Mouse (Mus musculus): ENCODE measurements at regions not wholly inside any gene's neighbourhood (a gene's known extent, or its start where the extent isn't known, plus 50 kb on each side); places are given as distances from the start of the nearest gene placed in this dataset.
A peak's percentile ranks its signal among the peaks of the same experiment; 100 is the strongest.

DNA sequence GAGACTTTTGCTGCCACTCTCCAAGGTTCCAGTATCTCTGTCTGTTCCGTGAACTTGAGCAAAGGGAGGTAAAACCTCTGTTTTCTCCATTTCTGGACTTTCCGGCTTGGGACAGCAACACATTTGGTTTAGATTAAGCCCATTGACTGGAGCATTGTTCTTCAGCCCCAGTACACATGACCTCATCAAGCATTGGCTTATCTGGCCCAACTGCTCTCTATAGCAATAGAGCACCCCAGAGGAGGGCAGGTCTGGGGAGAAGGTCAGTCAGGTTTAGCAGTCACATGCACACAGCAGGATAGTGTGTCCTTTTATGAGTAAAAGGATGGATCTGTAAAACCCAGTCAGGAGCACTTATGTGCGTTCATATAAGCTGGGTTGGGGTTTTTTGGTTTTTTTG is 268.1 kb upstream of the Mpped2 start:
- Histone ChIP-seq H3K4me2 (no peak overlapping the region), H3K9ac (no peak overlapping the region), H3K27me3 (replicated peaks) (no peaks in the 10 kb centered on the region), H3K4me3 (replicated peaks) (no peak overlapping the region), H3K27ac (no peak overlapping the region), H3K9me3 (no peaks in the 10 kb centered on the region), H3K36me3 (no peaks in the 10 kb centered on the region), H3K4me1 (no peaks in the 10 kb centered on the region)
- 78% methylated on average over 3 of the region's 3 CpGs for WGBS
- no peak for ATAC-seq (ENCODE audit: insufficient read depth, low FRiP score, low read depth)

DNA sequence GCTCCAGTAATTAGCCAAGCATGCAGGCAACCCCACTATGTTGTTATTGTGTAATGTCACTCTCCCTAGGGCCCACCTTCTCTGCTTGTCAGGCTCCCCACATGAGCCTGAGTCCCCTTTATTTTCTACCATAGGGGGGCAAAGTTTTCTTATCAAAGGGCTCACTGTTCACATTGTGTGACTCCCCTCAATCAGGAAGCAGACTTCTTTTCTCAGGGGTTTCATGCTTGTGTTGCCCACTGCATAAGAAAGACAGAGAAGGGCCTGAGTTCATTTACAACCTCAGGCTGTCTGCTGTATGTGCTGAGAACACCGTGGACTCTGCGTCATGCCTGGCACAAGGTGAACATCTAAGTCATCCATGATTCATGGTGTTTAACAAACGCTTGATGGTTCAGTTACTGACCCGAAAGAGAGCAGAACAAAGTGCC is 267.6 kb upstream of the Mpped2 start:
- no peak overlapping the region for H3K9ac ChIP-seq
- no peaks in the 10 kb centered on the region for H3K27me3 ChIP-seq (replicated peaks)
- no peaks in the 10 kb centered on the region for H3K36me3 ChIP-seq
- no peak overlapping the region for H3K4me3 ChIP-seq (replicated peaks)
- no peaks in the 10 kb centered on the region for H3K9me3 ChIP-seq
- H3K27ac ChIP-seq = no peak overlapping the region
- no peak for ATAC-seq (ENCODE audit: insufficient read depth, low FRiP score, low read depth)
- WGBS = 64% methylated on average over 4 of the region's 4 CpGs
- H3K4me2 ChIP-seq = no peak overlapping the region
- no peaks in the 10 kb centered on the region for H3K4me1 ChIP-seq

DNA sequence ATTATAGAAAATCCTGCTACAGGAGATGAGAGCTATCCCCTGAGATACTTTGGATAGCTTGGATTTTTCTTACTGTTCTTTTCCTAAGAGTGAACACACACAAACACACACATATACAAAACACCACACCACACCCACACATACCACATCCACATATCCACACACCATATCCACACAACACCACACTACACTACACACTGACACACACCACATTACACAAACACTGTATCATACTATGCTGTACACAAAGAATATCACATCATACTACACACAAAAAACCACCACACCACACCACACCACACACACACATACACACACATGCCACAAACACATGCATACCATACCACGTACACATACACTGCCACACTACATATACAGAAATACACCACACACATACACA is 267.1 kb upstream of the Mpped2 start:
- H3K27me3 ChIP-seq (replicated peaks) = no peaks in the 10 kb centered on the region
- 90% methylated on average over 1 of the region's 1 CpGs for WGBS
- H3K4me3 ChIP-seq (replicated peaks) = no peak overlapping the region
- ATAC-seq (ENCODE audit: insufficient read depth, low FRiP score, low read depth) = no peak
- H3K9me3 ChIP-seq = no peaks in the 10 kb centered on the region
- no peaks in the 10 kb centered on the region for H3K4me1 ChIP-seq
- no peaks in the 10 kb centered on the region for H3K36me3 ChIP-seq
- no peak overlapping the region for H3K9ac ChIP-seq
- no peak overlapping the region for H3K27ac ChIP-seq
- H3K4me2 ChIP-seq = no peak overlapping the region

DNA sequence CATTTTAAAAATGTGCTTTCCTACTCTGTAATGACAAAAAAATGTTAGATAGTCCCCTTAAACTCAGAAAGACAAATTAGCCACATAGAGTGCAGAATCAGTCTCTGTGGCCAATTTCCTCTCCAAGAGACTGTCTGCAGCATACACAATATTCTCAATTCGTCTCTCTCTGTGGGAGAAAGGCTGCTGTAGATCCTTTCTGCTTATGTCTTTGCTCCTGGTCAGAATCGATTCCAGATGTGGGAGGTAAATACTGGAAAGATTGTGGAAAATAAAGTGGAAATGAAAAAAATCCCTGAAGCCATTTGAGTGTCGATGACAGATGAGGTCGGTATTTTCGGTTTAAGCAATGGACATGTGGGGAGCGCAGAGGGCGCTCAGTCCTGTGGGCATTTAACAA is 265.8 kb upstream of the Mpped2 start:
- H3K9ac ChIP-seq = no peak overlapping the region

DNA sequence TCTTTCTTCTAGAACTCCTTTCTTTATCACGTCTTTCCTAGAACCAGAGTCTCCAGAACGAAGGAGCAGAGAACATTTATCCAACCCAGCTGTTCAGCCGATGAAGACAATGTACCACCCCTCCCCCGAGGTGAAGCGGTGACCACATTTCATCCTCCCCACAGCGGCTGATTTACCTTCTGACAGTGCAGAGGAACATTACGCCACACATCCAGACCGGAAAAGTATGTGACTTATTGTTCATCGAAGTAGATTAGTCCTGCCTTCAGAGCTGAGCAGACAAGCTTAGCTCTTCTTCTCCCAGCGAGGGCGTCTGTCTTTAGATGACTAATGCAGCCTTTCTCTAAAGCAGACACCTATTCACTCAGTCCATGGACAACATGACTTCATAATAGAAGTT is 264.2 kb upstream of the Mpped2 start:
- H3K9ac ChIP-seq = no peak overlapping the region
- H3K27ac ChIP-seq = no peak overlapping the region
- 25% methylated on average over 11 of the region's 11 CpGs for WGBS
- no peaks in the 10 kb centered on the region for H3K36me3 ChIP-seq
- no peak overlapping the region for H3K4me2 ChIP-seq
- no peaks in the 10 kb centered on the region for H3K27me3 ChIP-seq (replicated peaks)
- H3K4me1 ChIP-seq = no peaks in the 10 kb centered on the region
- H3K4me3 ChIP-seq (replicated peaks) = no peak overlapping the region
- ATAC-seq (ENCODE audit: insufficient read depth, low FRiP score, low read depth) = no peak
- no peaks in the 10 kb centered on the region for H3K9me3 ChIP-seq

More for the DNA sequence above, 265.8 kb upstream of the Mpped2 start:
- H3K36me3 ChIP-seq = no peaks in the 10 kb centered on the region
- no peak overlapping the region for H3K4me2 ChIP-seq
- 75% methylated on average over 7 of the region's 7 CpGs for WGBS
- no peak for ATAC-seq (ENCODE audit: insufficient read depth, low FRiP score, low read depth)
- no peaks in the 10 kb centered on the region for H3K4me1 ChIP-seq
- no peak overlapping the region for H3K4me3 ChIP-seq (replicated peaks)
- H3K27me3 ChIP-seq (replicated peaks) = no peaks in the 10 kb centered on the region
- no peak overlapping the region for H3K27ac ChIP-seq
- H3K9me3 ChIP-seq = no peaks in the 10 kb centered on the region

DNA sequence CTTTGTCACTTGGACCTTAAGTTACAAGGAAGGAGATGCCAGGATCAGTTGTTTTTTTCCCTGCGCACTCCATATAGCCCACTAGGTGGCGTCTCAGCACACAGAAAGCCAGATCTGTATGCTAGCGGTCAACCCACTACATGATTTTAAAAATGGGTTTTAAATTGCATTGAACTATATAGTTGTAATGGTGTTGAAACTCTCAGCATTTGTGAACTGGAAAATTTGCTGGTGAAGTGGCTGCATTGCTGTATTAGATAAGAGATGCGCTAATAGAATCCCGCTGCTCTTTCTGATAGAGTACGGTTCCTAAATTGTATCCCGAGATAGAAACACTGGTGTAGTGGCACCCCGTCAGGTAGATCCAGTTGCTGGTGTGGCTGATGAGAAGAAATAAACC is 261.9 kb upstream of the Mpped2 start:
- ATAC-seq (ENCODE audit: insufficient read depth, low FRiP score, low read depth) = no peak

DNA sequence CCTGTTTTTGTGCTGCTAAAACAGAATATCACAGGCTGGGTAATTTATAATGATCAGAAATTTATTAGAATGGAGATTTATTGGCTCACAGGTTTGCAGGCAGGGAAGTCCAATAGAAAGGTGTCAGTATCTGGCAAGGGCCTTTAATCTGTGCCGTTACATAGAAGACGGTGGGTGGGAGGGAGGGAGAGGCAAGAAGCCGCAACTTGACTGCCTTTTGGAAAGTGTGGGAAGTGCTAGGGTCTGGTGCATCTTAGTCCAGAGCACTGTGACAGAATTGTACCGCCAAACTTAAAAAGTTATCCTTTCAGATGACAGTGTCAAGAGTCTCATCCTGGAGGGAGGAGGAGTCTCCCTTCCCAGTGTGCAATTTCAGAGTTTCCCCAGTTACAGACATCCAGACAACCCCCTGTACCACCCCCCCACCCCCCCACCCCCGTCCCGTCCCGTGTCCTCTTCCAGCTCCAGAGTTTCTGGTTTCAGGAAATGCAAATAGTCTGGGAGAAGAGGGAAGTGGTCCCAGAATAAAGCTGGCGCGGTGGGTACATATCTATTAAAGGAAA is 261.4 kb upstream of the Mpped2 start:
- no peaks in the 10 kb centered on the region for H3K36me3 ChIP-seq
- H3K4me2 ChIP-seq = 0 out of 2 replicates have a peak overlapping the region, but pooled peaks have one; percentile 13
- ATAC-seq (ENCODE audit: insufficient read depth, low FRiP score, low read depth) = no peak
- 34% methylated on average over 9 of the region's 9 CpGs for WGBS
- no peak overlapping the region for H3K27ac ChIP-seq
- no peaks in the 10 kb centered on the region for H3K27me3 ChIP-seq (replicated peaks)
- no peaks in the 10 kb centered on the region for H3K4me1 ChIP-seq
- no peak overlapping the region for H3K9ac ChIP-seq
- no peak overlapping the region for H3K4me3 ChIP-seq (replicated peaks)
- H3K9me3 ChIP-seq = no peaks in the 10 kb centered on the region

More for the DNA sequence above, 261.9 kb upstream of the Mpped2 start:
- H3K4me3 ChIP-seq (replicated peaks) = no peak overlapping the region
- H3K9ac ChIP-seq = no peak overlapping the region
- H3K27me3 ChIP-seq (replicated peaks) = no peaks in the 10 kb centered on the region
- no peaks in the 10 kb centered on the region for H3K9me3 ChIP-seq
- H3K27ac ChIP-seq = no peak overlapping the region
- WGBS = 42% methylated on average over 8 of the region's 8 CpGs
- no peaks in the 10 kb centered on the region for H3K4me1 ChIP-seq
- H3K4me2 ChIP-seq = peak overlapping the region; percentile 13; the same call in 1 of the 2 replicates
- H3K36me3 ChIP-seq = no peaks in the 10 kb centered on the region

DNA sequence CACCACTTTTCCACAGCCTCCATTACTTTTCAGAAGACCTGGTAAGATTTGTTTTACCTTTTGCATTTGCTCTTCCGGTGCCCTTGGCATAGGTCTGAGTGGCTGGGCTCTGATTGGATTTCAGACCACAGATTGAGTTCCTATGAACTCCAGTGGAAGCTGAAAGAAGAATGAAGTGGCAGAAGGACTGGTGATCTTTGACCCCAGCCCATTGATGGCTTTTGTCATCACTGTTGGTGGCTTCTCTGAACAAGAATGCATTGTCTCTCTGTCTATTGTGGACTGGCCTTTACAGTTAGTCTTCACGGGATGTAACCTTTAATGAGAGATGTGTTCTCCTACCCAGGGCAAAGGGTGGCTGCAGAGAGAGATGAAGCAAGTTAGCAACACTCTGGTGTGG is 256.9 kb upstream of the Mpped2 start:
- H3K9me3 ChIP-seq = no peaks in the 10 kb centered on the region
- WGBS = 75% methylated on average over 2 of the region's 2 CpGs
- H3K9ac ChIP-seq = no peak overlapping the region
- no peak overlapping the region for H3K4me2 ChIP-seq
- H3K4me1 ChIP-seq = no peaks in the 10 kb centered on the region
- no peak overlapping the region for H3K27ac ChIP-seq
- H3K4me3 ChIP-seq (replicated peaks) = no peak overlapping the region
- no peak for ATAC-seq (ENCODE audit: insufficient read depth, low FRiP score, low read depth)
- no peaks in the 10 kb centered on the region for H3K27me3 ChIP-seq (replicated peaks)
- no peaks in the 10 kb centered on the region for H3K36me3 ChIP-seq

DNA sequence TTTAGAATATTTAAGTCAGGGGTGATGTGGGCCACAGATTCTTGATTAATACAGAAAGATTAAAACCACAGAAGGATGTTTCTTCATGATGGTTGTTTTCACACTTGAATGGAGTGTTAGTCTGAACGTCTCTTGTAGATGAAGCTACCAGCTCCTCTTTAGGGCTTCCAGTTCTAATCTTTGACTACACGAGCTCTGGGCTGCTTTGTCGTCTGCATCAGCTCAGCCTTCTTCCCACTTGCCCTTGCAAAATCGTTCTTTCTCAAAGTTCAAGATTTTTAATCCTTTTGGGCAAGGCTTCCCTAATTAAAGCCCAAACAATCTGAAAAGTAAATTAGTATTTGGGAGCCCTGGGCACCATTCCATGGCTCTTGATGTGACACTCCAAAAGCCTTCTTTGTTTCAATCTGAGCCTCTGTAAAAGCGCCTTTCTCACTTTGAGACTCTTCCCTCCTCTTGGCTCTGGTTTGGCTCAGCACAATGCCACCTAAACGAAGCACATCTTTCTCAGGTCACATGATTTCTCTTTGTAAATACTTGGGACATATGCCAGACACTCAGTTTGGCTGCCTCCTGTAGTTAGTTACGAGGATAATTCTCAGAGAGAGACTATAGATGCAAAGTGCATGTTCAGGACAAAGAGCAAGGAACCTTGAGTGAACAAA is 238.6 kb upstream of the Mpped2 start:
- no peaks in the 10 kb centered on the region for H3K4me1 ChIP-seq
- no peak overlapping the region for H3K4me2 ChIP-seq
- H3K9me3 ChIP-seq = no peaks in the 10 kb centered on the region
- H3K4me3 ChIP-seq (replicated peaks) = no peak overlapping the region
- no peaks in the 10 kb centered on the region for H3K36me3 ChIP-seq
- no peaks in the 10 kb centered on the region for H3K27me3 ChIP-seq (replicated peaks)
- H3K9ac ChIP-seq = no peak overlapping the region
- no peak overlapping the region for H3K27ac ChIP-seq
- no peak for ATAC-seq (ENCODE audit: insufficient read depth, low FRiP score, low read depth)
- 64% methylated on average over 7 of the region's 7 CpGs for WGBS

DNA sequence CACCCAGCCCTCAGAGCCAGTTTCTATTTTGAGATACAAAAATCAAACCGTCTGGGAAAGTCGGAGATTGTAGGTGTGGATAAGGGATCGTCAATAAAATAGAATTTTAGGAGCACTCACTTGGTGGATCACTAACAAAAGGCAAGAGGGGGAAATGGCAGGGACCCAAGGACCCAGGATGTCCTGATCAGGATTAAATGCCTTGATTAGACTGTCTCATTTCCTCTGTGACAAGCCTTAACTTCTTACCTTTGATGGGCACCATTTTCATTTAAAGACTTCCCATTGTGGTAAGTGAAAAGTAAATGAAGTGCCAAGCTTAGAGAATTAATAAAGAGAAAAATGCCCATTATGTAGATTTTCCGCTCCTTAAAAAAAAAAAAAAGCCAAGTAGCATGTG is 238.0 kb upstream of the Mpped2 start:
- Histone ChIP-seq H3K4me3 (replicated peaks) (no peak overlapping the region), H3K27ac (no peak overlapping the region), H3K27me3 (replicated peaks) (no peaks in the 10 kb centered on the region), H3K9ac (no peak overlapping the region), H3K4me1 (no peaks in the 10 kb centered on the region), H3K36me3 (no peaks in the 10 kb centered on the region), H3K4me2 (no peak overlapping the region), H3K9me3 (no peaks in the 10 kb centered on the region)
- 83% methylated on average over 4 of the region's 4 CpGs for WGBS
- ATAC-seq (ENCODE audit: insufficient read depth, low FRiP score, low read depth) = no peak

DNA sequence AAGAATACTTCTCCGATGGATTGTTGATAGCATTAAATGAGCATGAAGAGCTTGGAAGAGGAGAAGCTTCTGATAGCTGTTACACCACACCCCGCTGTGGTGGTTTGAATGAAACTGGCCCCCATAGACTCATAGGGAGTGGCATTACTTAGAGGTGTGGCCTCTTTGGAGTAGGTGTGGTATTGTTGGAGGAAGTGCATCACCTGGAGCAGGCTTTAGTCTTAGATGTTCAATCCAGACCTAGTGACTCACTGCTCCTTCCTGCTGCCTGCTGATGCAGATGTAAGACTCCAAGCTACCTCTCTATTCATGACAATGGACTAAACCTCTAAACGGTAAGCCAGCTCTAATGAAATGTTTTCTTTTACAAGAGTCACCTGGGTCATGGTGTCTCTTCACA is 237.1 kb upstream of the Mpped2 start:
- 82% methylated on average over 3 of the region's 3 CpGs for WGBS
- Histone ChIP-seq H3K9me3 (no peaks in the 10 kb centered on the region), H3K27ac (no peak overlapping the region), H3K4me2 (no peak overlapping the region), H3K4me1 (no peaks in the 10 kb centered on the region), H3K27me3 (replicated peaks) (no peaks in the 10 kb centered on the region), H3K9ac (no peak overlapping the region), H3K36me3 (no peaks in the 10 kb centered on the region), H3K4me3 (replicated peaks) (no peak overlapping the region)
- ATAC-seq (ENCODE audit: insufficient read depth, low FRiP score, low read depth) = no peak

DNA sequence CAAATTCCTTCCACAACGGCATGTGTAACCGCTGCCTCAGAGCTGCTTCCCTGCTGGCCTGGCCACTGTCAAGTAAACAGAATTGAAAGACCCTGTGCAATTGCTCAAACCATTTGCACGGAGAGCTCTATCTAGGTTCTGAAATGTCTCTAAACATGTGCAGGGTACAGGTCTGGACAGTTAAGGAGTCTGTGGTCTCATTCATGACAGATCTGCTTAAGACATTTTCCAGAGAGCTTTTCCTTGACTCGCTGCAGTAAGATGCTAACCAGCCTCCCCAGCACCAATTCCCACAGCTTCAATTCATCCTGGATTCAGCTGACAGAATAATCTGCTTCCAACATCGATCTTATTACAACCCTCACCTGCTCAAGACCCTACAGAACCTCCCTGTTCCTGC is 235.1 kb upstream of the Mpped2 start:
- H3K4me1 ChIP-seq = no peaks in the 10 kb centered on the region
- peak; percentile 60; the same call in 1 of the 2 replicates for ATAC-seq (ENCODE audit: insufficient read depth, low FRiP score, low read depth)
- 37% methylated on average over 5 of the region's 5 CpGs for WGBS

DNA sequence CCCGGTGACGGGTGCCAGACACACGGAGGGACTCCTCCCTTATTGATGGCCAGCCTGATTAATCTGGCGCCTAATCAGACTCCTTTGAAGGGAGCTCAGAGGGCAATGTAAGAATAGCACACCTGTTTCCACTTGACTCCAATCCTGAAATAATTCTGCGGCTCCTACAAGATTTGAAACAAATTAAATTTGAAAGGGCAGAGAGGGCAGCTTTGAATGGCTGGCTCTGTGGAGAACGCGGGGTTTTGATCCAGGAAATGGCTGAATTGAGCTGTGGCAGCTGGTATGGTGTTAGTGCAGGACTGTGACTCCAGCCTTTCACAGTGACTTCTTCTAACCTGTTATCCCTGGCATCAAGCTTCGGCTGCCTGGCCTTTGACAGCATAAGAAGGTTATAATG is 232.0 kb upstream of the Mpped2 start:
- Histone ChIP-seq H3K4me1 (no peaks in the 10 kb centered on the region), H3K9ac (no peak overlapping the region), H3K4me2 (no peak overlapping the region), H3K36me3 (no peaks in the 10 kb centered on the region), H3K4me3 (replicated peaks) (no peak overlapping the region), H3K27ac (no peak overlapping the region), H3K9me3 (no peaks in the 10 kb centered on the region), H3K27me3 (replicated peaks) (no peaks in the 10 kb centered on the region)
- ATAC-seq (ENCODE audit: insufficient read depth, low FRiP score, low read depth) = no peak
- WGBS = 53% methylated on average over 8 of the region's 8 CpGs

More for the DNA sequence above, 235.1 kb upstream of the Mpped2 start:
- peak overlapping the region; percentile 21; the same call in 1 of the 2 replicates for H3K27ac ChIP-seq
- H3K36me3 ChIP-seq = no peaks in the 10 kb centered on the region
- H3K4me3 ChIP-seq (replicated peaks) = no peak overlapping the region
- H3K27me3 ChIP-seq (replicated peaks) = no peaks in the 10 kb centered on the region
- H3K4me2 ChIP-seq = no peak overlapping the region
- no peak overlapping the region for H3K9ac ChIP-seq
- no peaks in the 10 kb centered on the region for H3K9me3 ChIP-seq
